Mouse (Mus musculus): ENCODE measurements at regions not wholly inside any gene's neighbourhood (a gene's known extent, or its start where the extent isn't known, plus 50 kb on each side); places are given as distances from the start of the nearest gene placed in this dataset.

GRCm38 (mm10) chr5:101543326-101543725, 121.5 kb downstream of the Nkx6-1 start:
- TF ChIP-seq CTCF (IDR thresholded peaks at IDR 0.05; ENCODE audit: borderline replicate concordance, insufficient read depth, low read depth, low read length): no peak
- TF ChIP-seq POLR2A (IDR thresholded peaks at IDR 0.05; ENCODE audit: borderline replicate concordance, insufficient read depth, low read length): no peak

Data from cerebellum, adult 2 months (tissue).